Mouse (Mus musculus) neural tube, embryonic 14.5 days (tissue): ENCODE results near the gene Sbp. TPM values are rescaled to one million over a fixed set of nuclear protein-coding genes. Genes with fewer than 3 reads are reported as not detected.

Experiments
- ATAC-seq: fragments of 200-750 bp; cut with Nextera tagmentation; 2 replicates; pipeline ENCODE4 v1.8.0; 2017; ENCODE audit warnings: low read depth, mild to moderate bottlenecking, moderate TSS enrichment, moderate library complexity
- H3K27ac ChIP-seq: fragments of 300-500 bp; sonication (generic); 2 replicates; pipeline ENCODE4 v1.5.1; 2014; ENCODE audit warnings: low read depth, mild to moderate bottlenecking, control low read depth, low read length, moderate library complexity, mixed read lengths
- H3K27me3 ChIP-seq: fragments of 300-500 bp; sonication (generic); 2 replicates; pipeline ENCODE4 v1.6.1; 2014; ENCODE audit warnings: low read length; ENCODE audit not compliant: control insufficient read depth, insufficient read depth
- H3K36me3 ChIP-seq: fragments of 300-500 bp; sonication (generic); 2 replicates; pipeline ENCODE4 v1.6.1; 2014; ENCODE audit warnings: low read length, mixed read lengths; ENCODE audit not compliant: control insufficient read depth, insufficient read depth
- H3K4me1 ChIP-seq: fragments of 300-500 bp; sonication (generic); 2 replicates; pipeline ENCODE4 v1.6.1; 2014; ENCODE audit warnings: low read length; ENCODE audit not compliant: control insufficient read depth, insufficient read depth
- H3K4me2 ChIP-seq: fragments of 300-500 bp; sonication (generic); 2 replicates; pipeline ENCODE4 v1.6.1; 2014; ENCODE audit warnings: mild to moderate bottlenecking, low read depth, low read length, control low read depth
- H3K4me3 ChIP-seq: fragments of 300-500 bp; sonication (generic); 2 replicates; pipeline ENCODE4 v1.5.1; 2014; ENCODE audit warnings: low read depth, low read length, control low read depth, mixed read lengths
- H3K9ac ChIP-seq: fragments of 300-500 bp; sonication (generic); replicated peaks from 2 replicates; pipeline ENCODE4 v1.6.1; 2014; ENCODE audit warnings: low read depth, mild to moderate bottlenecking, control low read depth, low read length, mixed read lengths
- H3K9me3 ChIP-seq: fragments of 300-500 bp; sonication (generic); 2 replicates; pipeline ENCODE4 v1.6.1; 2016; ENCODE audit warnings: low read length; ENCODE audit not compliant: control insufficient read depth
- WGBS: fragments of 180-500 bp; shearing (Covaris S2); extraction: QIAGEN DNeasy Blood & Tissue Kit; methylation state at CpG from one replicate; pipeline ENCODE4 v1.1.7; 2014; 5-methylcytosine and 5-hydroxymethylcytosine counted together
- polyA plus RNA-seq: library from polyadenylated mRNA; unstranded; fragments of >200 nt; fragmentation: Nextera tagmentation; extraction: Ambion mirVana; gene quantifications from 2 replicates; pipeline ENCODE4 v1.2.1, GENCODE M21; 2014

Gene Sbp
- polyA plus RNA-seq, 1 experiment from 2014 or later, result not detected

DNA sequence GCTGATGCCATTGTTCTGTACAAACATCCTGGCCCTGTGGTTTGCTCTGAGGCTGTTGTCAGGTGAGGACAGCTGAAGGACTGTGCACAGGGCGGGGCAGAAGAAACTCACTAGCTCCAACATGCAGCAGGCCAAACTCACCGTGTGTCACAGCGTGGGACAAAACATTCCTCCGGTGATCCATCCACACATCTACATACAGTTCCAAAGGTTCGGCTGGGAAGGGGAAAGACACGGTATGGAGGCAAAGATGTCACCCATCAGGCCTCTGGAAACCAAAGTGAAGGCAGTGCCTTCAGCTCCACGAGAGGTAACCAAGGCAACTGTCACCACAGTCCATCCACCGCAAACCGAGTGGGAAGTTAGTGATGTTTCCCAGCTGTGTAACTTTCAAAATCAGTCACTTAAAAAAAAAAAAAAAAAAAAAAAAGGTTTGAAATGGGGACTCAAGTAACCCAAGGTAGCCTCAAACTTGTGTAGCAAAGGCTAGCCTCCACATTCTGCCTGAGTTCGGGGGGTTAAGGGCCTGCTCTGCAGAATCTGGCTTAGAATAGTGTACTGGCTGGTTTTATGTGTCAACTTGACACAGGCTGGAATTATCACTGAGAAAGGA, 38.9 kb downstream of the Sbp start, which contains the start of gene Prss30:
TSS of gene Prss30 (minus strand) at position 270 of the 613 bp plus-strand sequence.
- H3K4me1 ChIP-seq, result no peaks in the 10 kb centered on the region
- WGBS, result 85% methylated on average over 10 of the region's 10 CpGs
- H3K4me3 ChIP-seq, result no peak within 1 kb of the TSS
- no peaks in the 10 kb centered on the region for H3K9me3 ChIP-seq
- no peak within 1 kb of the TSS for H3K4me2 ChIP-seq
- ATAC-seq, result no peak
- H3K27ac ChIP-seq, result no peak within 1 kb of the TSS
- no peaks in the 10 kb centered on the region for H3K27me3 ChIP-seq
- H3K9ac ChIP-seq, result no peak within 1 kb of the TSS
- H3K36me3 ChIP-seq, result no peaks in the 10 kb centered on the region

DNA sequence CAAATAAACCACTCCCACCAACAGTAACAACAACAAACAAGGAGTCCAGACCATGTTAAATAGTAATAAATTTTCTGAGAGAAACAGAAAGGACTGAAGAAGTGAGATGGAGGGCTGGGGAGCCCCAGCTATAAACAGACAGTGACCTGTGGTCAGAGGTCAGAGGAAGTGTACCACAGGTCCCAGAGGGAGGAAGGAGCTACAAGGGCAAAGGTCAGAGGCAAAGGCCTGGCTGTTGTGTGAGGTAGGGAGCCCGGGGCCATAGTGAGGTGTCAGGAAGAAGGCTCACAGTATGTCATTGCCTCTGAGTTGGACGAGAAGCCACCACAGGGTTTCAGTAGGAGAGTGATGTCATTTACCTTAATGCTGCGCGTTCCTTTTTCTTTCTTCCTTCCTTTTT, 41.4 kb downstream of the Sbp start:
- Histone ChIP-seq H3K36me3 (no peaks in the 10 kb centered on the region), H3K27ac (no peak overlapping the region), H3K9me3 (no peaks in the 10 kb centered on the region), H3K4me2 (no peak overlapping the region), H3K9ac (no peak overlapping the region), H3K27me3 (no peaks in the 10 kb centered on the region), H3K4me1 (no peaks in the 10 kb centered on the region), H3K4me3 (no peak overlapping the region)
- ATAC-seq, result no peak
- 62% methylated on average over 4 of the region's 4 CpGs for WGBS

DNA sequence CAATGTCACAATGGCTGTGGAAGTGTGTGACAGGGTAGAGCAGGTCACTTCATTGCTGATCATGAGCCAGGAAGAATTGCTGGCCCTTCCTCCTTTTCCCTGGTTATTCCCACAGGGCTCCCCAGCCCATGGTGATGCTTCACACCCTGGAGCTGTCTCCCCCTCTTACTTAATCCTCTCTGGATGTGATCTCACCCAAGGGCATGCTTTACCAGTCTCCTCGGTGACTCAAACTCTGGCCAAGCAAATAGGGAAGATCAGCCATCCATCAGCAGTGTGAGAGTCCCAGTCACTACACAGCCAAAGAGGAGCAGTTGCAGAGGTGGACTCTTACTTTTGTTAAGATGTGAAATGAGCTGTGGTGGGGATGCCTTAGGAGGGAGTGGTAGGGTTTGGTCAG, 43.5 kb downstream of the Sbp start:
- no peak for ATAC-seq
- Histone ChIP-seq H3K4me1 (no peaks in the 10 kb centered on the region), H3K27ac (no peak overlapping the region), H3K4me3 (no peak overlapping the region), H3K9me3 (no peaks in the 10 kb centered on the region), H3K9ac (no peak overlapping the region), H3K4me2 (no peak overlapping the region), H3K36me3 (no peaks in the 10 kb centered on the region), H3K27me3 (no peaks in the 10 kb centered on the region)
- 84% methylated on average over 1 of the region's 1 CpGs for WGBS

DNA sequence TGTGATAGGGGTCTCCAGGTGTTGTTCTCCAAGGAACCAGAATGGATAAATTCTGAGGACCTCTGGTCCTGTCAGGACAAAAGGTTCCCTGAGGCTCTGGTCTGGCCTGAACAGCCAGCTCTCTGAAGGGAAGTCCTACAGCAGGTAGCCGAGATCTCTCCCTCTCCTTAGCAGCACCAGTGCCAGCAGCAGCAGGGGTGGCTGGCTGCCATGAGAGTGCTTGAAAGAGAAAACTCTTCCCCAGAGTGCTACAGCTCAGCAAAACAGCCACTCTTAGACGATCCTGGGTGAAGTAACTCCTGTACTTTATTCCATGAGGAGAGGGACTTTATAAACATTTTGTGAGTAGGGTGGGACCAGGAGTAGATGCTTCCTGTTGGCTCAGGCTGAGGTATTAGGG, 48.3 kb downstream of the Sbp start:
- Histone ChIP-seq H3K4me1 (peaks cover 4% of the 10 kb centered on the region; the same call in 1 of the 2 replicates), H3K4me3 (no peak overlapping the region), H3K27me3 (no peaks in the 10 kb centered on the region), H3K4me2 (no peak overlapping the region), H3K27ac (no peak overlapping the region), H3K9me3 (no peaks in the 10 kb centered on the region), H3K9ac (no peak overlapping the region), H3K36me3 (no peaks in the 10 kb centered on the region)
- WGBS, result 63% methylated on average over 2 of the region's 2 CpGs
- ATAC-seq, result no peak

DNA sequence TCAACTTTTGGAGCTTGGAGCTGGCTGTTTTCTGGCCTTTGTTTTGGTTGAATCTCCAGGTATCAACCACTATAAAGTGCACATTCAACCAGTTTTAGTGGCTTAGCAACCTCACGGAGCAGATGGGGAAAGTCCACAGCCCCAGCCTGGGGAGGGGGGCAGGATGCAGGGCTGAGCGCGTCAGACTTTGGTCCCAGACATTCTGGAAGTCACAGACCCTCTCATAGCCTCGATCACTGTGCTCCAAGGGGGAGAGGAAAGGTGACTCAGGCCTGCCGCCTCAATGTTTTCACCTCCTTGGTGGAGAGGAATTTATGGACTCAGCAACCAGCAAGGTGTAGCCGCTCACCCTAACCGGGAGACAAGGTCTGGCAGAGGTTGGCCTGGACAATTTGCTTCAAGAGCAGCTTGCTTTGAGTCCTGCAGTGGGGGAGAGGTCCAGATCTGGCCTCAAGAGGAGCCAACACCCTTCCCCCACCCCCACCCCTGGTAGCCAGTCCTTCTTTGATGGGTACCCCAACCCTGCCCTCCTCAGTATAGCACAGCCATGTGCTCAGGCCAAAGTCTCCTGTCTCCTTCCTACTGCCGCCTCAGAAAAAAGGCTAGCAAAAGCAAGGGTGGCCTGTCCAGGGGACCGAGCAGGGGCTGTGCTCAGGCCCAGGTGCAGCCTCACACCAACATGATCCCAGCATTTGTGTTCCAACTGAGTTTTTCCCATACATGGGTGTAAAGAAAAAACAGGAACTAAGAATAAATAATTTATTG, 51.5 kb downstream of the Sbp start:
- no peak overlapping the region for H3K27ac ChIP-seq
- H3K9ac ChIP-seq, result no peak overlapping the region
- no peaks in the 10 kb centered on the region for H3K27me3 ChIP-seq
- no peaks in the 10 kb centered on the region for H3K36me3 ChIP-seq
- peak overlapping the region; percentile 55; the same call in 1 of the 2 replicates for H3K4me2 ChIP-seq
- ATAC-seq, result peak; percentile 52
- 70% methylated on average over 9 of the region's 9 CpGs for WGBS
- peak overlapping the region; percentile 12; the same call in 1 of the 2 replicates for H3K4me3 ChIP-seq
- H3K9me3 ChIP-seq, result no peaks in the 10 kb centered on the region
- peaks cover 4% of the 10 kb centered on the region; the same call in 1 of the 2 replicates for H3K4me1 ChIP-seq

DNA sequence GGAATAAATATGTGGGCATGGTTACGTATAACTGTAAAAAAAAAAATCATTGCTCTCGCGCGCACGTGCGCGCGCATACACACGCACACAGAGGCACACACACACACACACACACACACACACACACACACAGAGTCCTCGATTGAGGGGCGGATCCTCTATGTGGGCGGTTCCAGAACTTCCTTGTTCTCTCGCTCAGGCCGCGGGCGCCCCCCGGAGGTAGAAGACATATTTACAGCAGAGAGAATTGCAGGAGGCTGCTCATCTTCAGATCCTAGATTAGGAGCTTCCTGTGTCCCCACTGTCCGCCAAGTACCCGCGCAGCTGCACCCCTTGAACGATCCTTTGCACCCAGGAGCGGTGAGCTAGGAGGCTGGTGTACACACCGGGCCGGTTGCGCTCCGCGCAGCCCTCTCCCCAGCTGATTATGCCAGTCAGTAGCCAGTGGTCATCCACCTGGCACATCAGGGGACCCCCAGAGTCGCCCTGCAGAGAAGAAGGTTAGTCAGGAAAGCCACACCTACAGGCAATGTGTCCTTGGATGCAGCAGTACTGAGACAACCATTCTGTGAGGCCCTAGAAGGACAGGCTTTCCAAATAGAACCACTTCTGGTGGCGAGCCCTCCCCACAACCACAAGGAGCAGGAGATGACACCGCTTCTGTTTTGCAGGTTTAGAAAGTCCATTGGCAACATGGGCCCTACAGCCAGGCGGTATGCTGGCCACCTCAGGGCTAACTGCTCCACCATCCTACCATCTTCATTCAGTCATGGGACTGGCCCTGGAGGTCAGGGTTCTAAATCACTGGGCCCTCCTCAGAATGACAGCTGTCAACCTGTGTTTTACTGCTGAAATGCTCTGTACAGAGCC, 52.3 kb downstream of the Sbp start:
- Histone ChIP-seq H3K4me3 (peak overlapping the region; percentile 12; the same call in 1 of the 2 replicates), H3K9me3 (no peaks in the 10 kb centered on the region), H3K27ac (no peak overlapping the region), H3K9ac (peak overlapping the region; percentile 52; the same call in 1 of the 2 replicates), H3K4me1 (peaks cover 4% of the 10 kb centered on the region; the same call in 1 of the 2 replicates), H3K36me3 (no peaks in the 10 kb centered on the region), H3K27me3 (no peaks in the 10 kb centered on the region), H3K4me2 (peak overlapping the region; percentile 55)
- 9% methylated on average over 31 of the region's 31 CpGs for WGBS
- peak; percentile 76 for ATAC-seq

DNA sequence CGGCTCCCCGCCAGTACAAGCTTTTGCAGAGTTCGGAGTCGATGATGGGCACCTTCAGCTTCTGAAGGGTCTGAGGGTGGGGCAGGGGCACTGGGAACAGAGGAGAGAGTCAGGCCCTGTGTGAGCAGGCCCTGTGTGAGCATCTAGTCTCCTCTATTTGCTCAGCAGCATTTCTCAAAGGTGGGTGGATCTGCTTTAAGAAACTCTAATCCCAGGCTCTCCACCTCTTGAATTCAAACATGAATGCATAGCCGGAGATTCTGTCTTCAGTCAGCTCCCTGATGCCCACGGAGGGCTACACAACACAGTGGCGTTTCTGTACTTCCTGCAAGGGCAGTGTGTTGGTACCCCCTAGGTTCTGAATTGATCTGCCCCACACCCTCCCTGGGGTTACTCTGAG, 53.2 kb downstream of the Sbp start:
- no peak for ATAC-seq
- peaks cover 4% of the 10 kb centered on the region; the same call in 1 of the 2 replicates for H3K4me1 ChIP-seq
- no peaks in the 10 kb centered on the region for H3K36me3 ChIP-seq
- 81% methylated on average over 7 of the region's 7 CpGs for WGBS
- no peaks in the 10 kb centered on the region for H3K9me3 ChIP-seq
- H3K9ac ChIP-seq, result no peak overlapping the region
- no peak overlapping the region for H3K4me3 ChIP-seq
- no peaks in the 10 kb centered on the region for H3K27me3 ChIP-seq
- H3K4me2 ChIP-seq, result no peak overlapping the region
- H3K27ac ChIP-seq, result no peak overlapping the region
